ENCODE assay signal across 8 mouse cellular contexts in genomic region chr7:44468644-44469285, GRCm38 (mm10). TPM values are rescaled to one million over a fixed set of nuclear protein-coding genes. Genes with fewer than 3 reads are reported as not detected.
A peak's percentile ranks its signal among the peaks of the same experiment; 100 is the strongest.
DNase-seq lines count a peak whose midpoint lies in the region; ATAC-seq and TF ChIP-seq lines count a peak whose summit lies in the region.

No protein-coding gene starts in this region.

- no peaks in the 10 kb centered on the region for H3K9me3 ChIP-seq in intestine, postnatal 0 days (ENCODE audit: control insufficient read depth)
- no peaks in the 10 kb centered on the region for H3K9me3 ChIP-seq in neural tube, embryonic 14.5 days (ENCODE audit: control insufficient read depth, low read length)

- no peak for ATAC-seq in intestine, postnatal 0 days
- ATAC-seq in neural tube, embryonic 14.5 days (ENCODE audit: low read depth): no peak
- no peak for ATAC-seq in activated CD4-positive, CD25-positive, alpha-beta regulatory T cell, adult 4 months

- H3K36me3 ChIP-seq in heart, adult 2 months (ENCODE audit: control insufficient read depth, insufficient read depth, low read length): no peaks in the 10 kb centered on the region
- H3K36me3 ChIP-seq in intestine, postnatal 0 days (ENCODE audit: control insufficient read depth, insufficient read depth): no peaks in the 10 kb centered on the region; the same call in 1 of the 2 replicates
- peaks cover 3% of the 10 kb centered on the region; the same call in 1 of the 2 replicates for H3K36me3 ChIP-seq in neural tube, embryonic 14.5 days (ENCODE audit: control insufficient read depth, insufficient read depth, low read length)

- DNase-seq in heart, adult 2 months: peak in 1 of 2 experiments; percentile 40
- no peak for DNase-seq in heart, adult 11 months
- peak; percentile 14 for DNase-seq in thymus, postnatal 4 days
- DNase-seq in thymus, postnatal 36 days: no peak
- no peak for DNase-seq in adrenal gland, postnatal 14 days

- 41% methylated on average over 15 of the region's 15 CpGs for WGBS in heart, adult 2 months
- 61% methylated on average over 15 of the region's 15 CpGs for WGBS in intestine, postnatal 0 days
- 66% methylated on average over 15 of the region's 15 CpGs for WGBS in neural tube, embryonic 14.5 days

- peak overlapping the region; percentile 92 for H3K27ac ChIP-seq in heart, adult 2 months
- H3K27ac ChIP-seq in intestine, postnatal 0 days (ENCODE audit: low read depth, low read length): no peak overlapping the region
- peak overlapping the region; percentile 89 for H3K27ac ChIP-seq in neural tube, embryonic 14.5 days (ENCODE audit: low read depth, low read length)

- TF ChIP-seq EP300 in heart, adult 2 months (IDR thresholded peaks at IDR 0.05; ENCODE audit: insufficient read depth, low read depth, low read length): no peak

- TF ChIP-seq CTCF in heart, adult 2 months (IDR thresholded peaks at IDR 0.05): no peak
- no peak for TF ChIP-seq CTCF in intestine, postnatal 0 days (IDR thresholded peaks at IDR 0.05; ENCODE audit: low read depth)

- peaks cover 6% of the 10 kb centered on the region for H3K4me1 ChIP-seq in heart, adult 2 months (ENCODE audit: control insufficient read depth, insufficient read depth, low read length)
- peaks cover 12% of the 10 kb centered on the region; the same call in 1 of the 2 replicates for H3K4me1 ChIP-seq in intestine, postnatal 0 days (replicated peaks; ENCODE audit: control insufficient read depth, insufficient read depth, low read length)
- H3K4me1 ChIP-seq in neural tube, embryonic 14.5 days (ENCODE audit: control insufficient read depth, insufficient read depth, low read length): peaks cover 21% of the 10 kb centered on the region

- no peak for TF ChIP-seq POLR2A in heart, adult 2 months (IDR thresholded peaks at IDR 0.05; ENCODE audit: insufficient read depth, low read depth, low read length)

- intact Hi-C loops in heart, adult 2 months (cut with DNase I): loop anchor here (1.0 to 5.0 kb wide), 3 partner anchors 28 to 221 kb away; partner anchors contain the start of genes 1700028J19Rik, 2410002F23Rik, Clec11a and Emc10

- H3K4me2 ChIP-seq in intestine, postnatal 0 days (replicated peaks; ENCODE audit: low read depth): peak overlapping the region; percentile 75
- H3K4me2 ChIP-seq in neural tube, embryonic 14.5 days (ENCODE audit: low read depth, low read length): peak overlapping the region; percentile 73

- H3K4me3 ChIP-seq in heart, adult 2 months: peak overlapping the region; percentile 74
- peak overlapping the region; percentile 63 for H3K4me3 ChIP-seq in intestine, postnatal 0 days (ENCODE audit: low read depth, low read length)
- H3K4me3 ChIP-seq in neural tube, embryonic 14.5 days (ENCODE audit: low read depth, low read length): peak overlapping the region; percentile 49

- no peaks in the 10 kb centered on the region for H3K27me3 ChIP-seq in heart, adult 2 months (ENCODE audit: control insufficient read depth, insufficient read depth, low read length)
- H3K27me3 ChIP-seq in intestine, postnatal 0 days (replicated peaks; ENCODE audit: control insufficient read depth, insufficient read depth, low read length): peaks cover 10% of the 10 kb centered on the region
- H3K27me3 ChIP-seq in neural tube, embryonic 14.5 days (ENCODE audit: control insufficient read depth, insufficient read depth, low read length): no peaks in the 10 kb centered on the region

- H3K9ac ChIP-seq in heart, adult 2 months (ENCODE audit: low read depth, low read length): peak overlapping the region; percentile 86
- H3K9ac ChIP-seq in intestine, postnatal 0 days (ENCODE audit: low read depth, low read length): peak overlapping the region; percentile 60
- H3K9ac ChIP-seq in neural tube, embryonic 14.5 days (replicated peaks; ENCODE audit: low read depth, low read length): peak overlapping the region; percentile 57

- H3K79me2 ChIP-seq in heart, adult 2 months (replicated peaks; ENCODE audit: control insufficient read depth, insufficient read depth, low read length): no peaks in the 10 kb centered on the region

RNA-seq across cellular contexts. Expression of gene Josd2, which starts 1.0 kb away (rescaled TPM):
- 100 to 1,000 TPM; 139 to 147 TPM for total RNA-seq in heart, adult 2 months (2021)
- polyA plus RNA-seq in heart, adult 2 months (2012; rRNA removed): 211 and 242 TPM in 2 replicates
- 28.6 and 30.3 TPM in 2 replicates for polyA plus RNA-seq in intestine, postnatal 0 days (2015; fragmentation: Nextera tagmentation; extraction: Ambion mirVana)
- 26.9 and 33.4 TPM in 2 replicates for polyA plus RNA-seq in neural tube, embryonic 14.5 days (2014; fragmentation: Nextera tagmentation; extraction: Ambion mirVana)
- total RNA-seq in adrenal gland, postnatal 14 days (2021): 45.9 and 51.2 TPM in 2 replicates
- polyA plus RNA-seq in activated CD4-positive, CD25-positive, alpha-beta regulatory T cell, adult 4 months (2017; shearing (Covaris generic)): 10 to 100 TPM; 39.9 to 67.9 TPM

RNA-seq across cellular contexts. Expression of gene Aspdh, which starts 3.6 kb away (rescaled TPM):
- 1 to 10 TPM; 1.3 to 1.5 TPM for total RNA-seq in heart, adult 2 months (2021)
- polyA plus RNA-seq in heart, adult 2 months (2012; rRNA removed): 2.4 and 2.6 TPM in 2 replicates
- 1.5 and 1.7 TPM in 2 replicates for polyA plus RNA-seq in intestine, postnatal 0 days (2015; fragmentation: Nextera tagmentation; extraction: Ambion mirVana)
- 3.3 and 5.2 TPM in 2 replicates for polyA plus RNA-seq in neural tube, embryonic 14.5 days (2014; fragmentation: Nextera tagmentation; extraction: Ambion mirVana)
- 0.75 and 13.0 TPM in 2 replicates for total RNA-seq in adrenal gland, postnatal 14 days (2021)
- polyA plus RNA-seq in activated CD4-positive, CD25-positive, alpha-beta regulatory T cell, adult 4 months (2017; shearing (Covaris generic)): not detected

RNA-seq across cellular contexts. Expression of gene Emc10, which starts 27.6 kb away (rescaled TPM):
- 10 to 100 TPM; 86.1 to 87.6 TPM for total RNA-seq in heart, adult 2 months (2021)
- polyA plus RNA-seq in heart, adult 2 months (2012; rRNA removed): 152 and 180 TPM in 2 replicates
- polyA plus RNA-seq in intestine, postnatal 0 days (2015; fragmentation: Nextera tagmentation; extraction: Ambion mirVana): 68.6 and 74.8 TPM in 2 replicates
- polyA plus RNA-seq in neural tube, embryonic 14.5 days (2014; fragmentation: Nextera tagmentation; extraction: Ambion mirVana): 153 and 162 TPM in 2 replicates
- total RNA-seq in adrenal gland, postnatal 14 days (2021): 81.5 and 85.9 TPM in 2 replicates
- polyA plus RNA-seq in activated CD4-positive, CD25-positive, alpha-beta regulatory T cell, adult 4 months (2017; shearing (Covaris generic)): 10 to 100 TPM; 23.7 to 25.6 TPM

RNA-seq across cellular contexts. Expression of gene Fam71e1, which starts 27.6 kb away (rescaled TPM):
- total RNA-seq in heart, adult 2 months (2021): 1 to 10 TPM; 2.6 to 3.3 TPM
- 4.1 and 6.4 TPM in 2 replicates for polyA plus RNA-seq in heart, adult 2 months (2012; rRNA removed)
- 4.4 and 5.2 TPM in 2 replicates for polyA plus RNA-seq in intestine, postnatal 0 days (2015; fragmentation: Nextera tagmentation; extraction: Ambion mirVana)
- polyA plus RNA-seq in neural tube, embryonic 14.5 days (2014; fragmentation: Nextera tagmentation; extraction: Ambion mirVana): 19.5 and 24.9 TPM in 2 replicates
- total RNA-seq in adrenal gland, postnatal 14 days (2021): 7.8 and 10.9 TPM in 2 replicates
- 1 to 10 TPM; 3.3 to 4.0 TPM for polyA plus RNA-seq in activated CD4-positive, CD25-positive, alpha-beta regulatory T cell, adult 4 months (2017; shearing (Covaris generic))

RNA-seq across cellular contexts. Expression of gene Lrrc4b, which starts 39.9 kb away (rescaled TPM):
- 10 to 100 TPM; 30.1 to 34.1 TPM for total RNA-seq in heart, adult 2 months (2021)
- polyA plus RNA-seq in heart, adult 2 months (2012; rRNA removed): 33.2 and 36.2 TPM in 2 replicates
- 0.35 and 0.54 TPM in 2 replicates for polyA plus RNA-seq in intestine, postnatal 0 days (2015; fragmentation: Nextera tagmentation; extraction: Ambion mirVana)
- 21.9 and 28.1 TPM in 2 replicates for polyA plus RNA-seq in neural tube, embryonic 14.5 days (2014; fragmentation: Nextera tagmentation; extraction: Ambion mirVana)
- 6.1 and 7.7 TPM in 2 replicates for total RNA-seq in adrenal gland, postnatal 14 days (2021)
- polyA plus RNA-seq in activated CD4-positive, CD25-positive, alpha-beta regulatory T cell, adult 4 months (2017; shearing (Covaris generic)): not detected
